Mouse (Mus musculus) heart, adult 2 months (tissue): ENCODE results near the gene Atp1a1.

Experiments used
- CTCF ChIP-seq: fragments of 200-600 bp; IDR thresholded peaks from 2 replicates; pipeline ENCODE4 v1.8.1; 2022; ENCODE audit warnings: antibody characterized with exemption, mild to moderate bottlenecking, moderate library complexity
- EP300 ChIP-seq: fragments of 200-500 bp; IDR thresholded peaks from 2 replicates; pipeline ENCODE4 v1.6.1; 2011; ENCODE audit warnings: low read depth, low read length, control low read depth; ENCODE audit not compliant: insufficient read depth
- POLR2A ChIP-seq: fragments of 200-500 bp; IDR thresholded peaks from 2 replicates; pipeline ENCODE4 v1.6.1; 2011; ENCODE audit warnings: mild to moderate bottlenecking, low read depth, low read length, control low read depth; ENCODE audit not compliant: insufficient read depth

DNA sequence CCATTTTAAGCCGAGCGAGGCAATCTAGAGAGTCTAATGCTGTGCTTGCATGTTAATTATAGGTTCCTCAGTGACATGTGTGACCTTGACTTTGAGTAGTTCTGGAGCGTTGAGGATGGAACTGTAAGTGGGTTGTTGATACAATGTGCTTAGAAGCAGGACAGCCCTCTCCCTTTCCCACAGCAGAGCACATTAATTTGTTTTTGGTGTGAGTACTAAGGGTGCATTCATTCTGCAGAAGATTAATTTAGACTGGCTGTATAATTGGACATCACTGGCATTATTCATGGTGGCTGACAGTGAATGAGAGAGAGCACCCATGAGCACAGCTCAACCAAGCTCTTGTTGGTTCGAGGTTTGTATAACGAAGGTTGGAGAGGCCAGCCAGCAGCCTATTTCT lies 42.3 kb upstream of the Atp1a1 start:
- no peak for TF ChIP-seq CTCF
- TF ChIP-seq POLR2A: no peak
- TF ChIP-seq EP300: no peak
